Mouse (Mus musculus) erythroblast, embryonic 14.5 days (primary cell): ENCODE measurements around the gene Zfp493.

ENCODE experiments used
- GATA1 ChIP-seq: IDR thresholded peaks from 2 replicates; pipeline ENCODE4 v1.6.1; 2012; ENCODE audit warnings: low read length, inconsistent platforms, mixed read lengths
- TAL1 ChIP-seq: IDR thresholded peaks from 3 replicates; pipeline ENCODE4 v1.6.1; 2012; ENCODE audit warnings: low read length, inconsistent platforms, mixed read lengths

DNA sequence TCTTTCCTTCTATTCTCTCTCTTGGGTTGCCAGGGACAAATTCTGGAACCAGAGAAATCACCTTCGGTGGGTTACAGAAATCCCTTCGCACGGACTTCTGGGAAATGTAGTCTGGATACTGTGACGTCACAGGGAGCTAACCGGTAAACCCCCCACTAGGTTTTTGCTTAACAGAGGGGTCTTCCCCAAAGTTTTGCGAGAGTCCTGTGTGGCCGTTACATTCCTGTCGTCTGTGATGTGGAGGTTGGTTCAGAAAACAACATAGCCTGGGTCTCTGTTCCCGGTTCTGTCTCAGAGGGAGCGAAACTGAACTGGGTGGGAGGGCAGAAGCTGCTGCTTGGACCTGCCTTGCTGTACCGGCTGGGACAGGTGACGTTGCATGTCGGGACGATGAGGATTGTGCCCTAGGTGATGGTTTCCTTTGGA lies 51.4 kb downstream of the Zfp493 start, which contains the start of gene Gm10037:
- TF ChIP-seq TAL1, result no peak
- TF ChIP-seq GATA1, result no peak
